Mouse (Mus musculus) heart, embryonic 10.5 days (tissue): ENCODE measurements around the gene Cbx1. TPM values are rescaled to one million over a fixed set of nuclear protein-coding genes. Genes with fewer than 3 reads are reported as not detected.
A peak's percentile ranks its signal among the peaks of the same experiment; 100 is the strongest.
"Not testable (repeated sequence)": the region's sequence is repeated elsewhere in the genome, so short reads cannot be mapped to it uniquely, and the experiment has no call there.

Experiments used
- DNase-seq: peaks from one replicate; pipeline ENCODE4 v3.0.0-alpha.2; 2017; ENCODE audit warnings: low spot score
- H3K27ac ChIP-seq: fragments of 300-500 bp; sonication (generic); 2 replicates; pipeline ENCODE4 v1.5.1; 2016; ENCODE audit warnings: mild to moderate bottlenecking
- H3K27me3 ChIP-seq: fragments of 300-500 bp; sonication (generic); 2 replicates; pipeline ENCODE4 v1.6.1; 2016; ENCODE audit warnings: mild to moderate bottlenecking; ENCODE audit not compliant: poor library complexity, insufficient read depth, severe bottlenecking
- H3K36me3 ChIP-seq: fragments of 300-500 bp; sonication (generic); 2 replicates; pipeline ENCODE4 v1.6.1; 2016; ENCODE audit warnings: mild to moderate bottlenecking, moderate library complexity
- H3K4me1 ChIP-seq: fragments of 300-500 bp; sonication (generic); 2 replicates; pipeline ENCODE4 v1.6.1; 2016; ENCODE audit warnings: mild to moderate bottlenecking
- H3K4me3 ChIP-seq: fragments of 300-500 bp; sonication (generic); 2 replicates; pipeline ENCODE4 v1.5.1; 2016; ENCODE audit warnings: mild to moderate bottlenecking, moderate library complexity
- H3K9me3 ChIP-seq: fragments of 300-500 bp; sonication (generic); 2 replicates; pipeline ENCODE4 v1.6.1; 2016; ENCODE audit warnings: mild to moderate bottlenecking, moderate library complexity
- WGBS: fragments of 180-500 bp; shearing (Covaris S2); methylation state at CpG from one replicate; pipeline ENCODE4 v1.1.7; 2016; 5-methylcytosine and 5-hydroxymethylcytosine counted together
- polyA plus RNA-seq: library from polyadenylated mRNA; unstranded; fragments of >200 nt; fragmentation: Nextera tagmentation; extraction: Ambion mirVana; gene quantifications from 2 replicates; pipeline ENCODE4 v1.2.1, GENCODE M21; 2016

The Cbx1 gene
- polyA plus RNA-seq, 1 experiment from 2014 or later = 101 TPM

- DNase-seq = no peak
Measured at GRCm38 (mm10) chr11:96832973-96833372, 44.0 kb downstream of the Cbx1 start.

GRCm38 (mm10) chr11:96834127-96834526 is 45.2 kb downstream of the Cbx1 start:
- 89% methylated on average over 1 of the region's 1 CpGs for WGBS
- DNase-seq = no peak
- H3K4me1 ChIP-seq = peaks cover 8% of the 10 kb centered on the region; the same call in 1 of the 2 replicates

More at GRCm38 (mm10) chr11:96832973-96833372, 44.0 kb downstream of the Cbx1 start:
- Histone ChIP-seq H3K27me3 (no peaks in the 10 kb centered on the region; the same call in 1 of the 2 replicates), H3K4me3 (no peak overlapping the region), H3K9me3 (no peaks in the 10 kb centered on the region), H3K36me3 (peaks cover 1% of the 10 kb centered on the region; the same call in 1 of the 2 replicates), H3K4me1 (peaks cover 16% of the 10 kb centered on the region), H3K27ac (no peak overlapping the region)
- 58% methylated on average over 2 of the region's 2 CpGs for whole genome bisulfite sequencing

GRCm38 (mm10) chr11:96837298-96837697 is 48.4 kb downstream of the Cbx1 start:
- H3K27me3 ChIP-seq = no peaks in the 10 kb centered on the region; the same call in 1 of the 2 replicates
- DNase-seq = no peak
- no peaks in the 10 kb centered on the region for H3K36me3 ChIP-seq
- no peak overlapping the region for H3K4me3 ChIP-seq
- H3K9me3 ChIP-seq = no peaks in the 10 kb centered on the region
- peaks cover 6% of the 10 kb centered on the region; the same call in 1 of the 2 replicates for H3K4me1 ChIP-seq
- H3K27ac ChIP-seq = no peak overlapping the region
- WGBS = 32% methylated on average over 9 of the region's 9 CpGs

More at GRCm38 (mm10) chr11:96834127-96834526, 45.2 kb downstream of the Cbx1 start:
- no peak overlapping the region for H3K27ac ChIP-seq
- H3K27me3 ChIP-seq = no peaks in the 10 kb centered on the region; the same call in 1 of the 2 replicates
- H3K9me3 ChIP-seq = no peaks in the 10 kb centered on the region
- no peak overlapping the region for H3K4me3 ChIP-seq
- H3K36me3 ChIP-seq = no peaks in the 10 kb centered on the region

DNA sequence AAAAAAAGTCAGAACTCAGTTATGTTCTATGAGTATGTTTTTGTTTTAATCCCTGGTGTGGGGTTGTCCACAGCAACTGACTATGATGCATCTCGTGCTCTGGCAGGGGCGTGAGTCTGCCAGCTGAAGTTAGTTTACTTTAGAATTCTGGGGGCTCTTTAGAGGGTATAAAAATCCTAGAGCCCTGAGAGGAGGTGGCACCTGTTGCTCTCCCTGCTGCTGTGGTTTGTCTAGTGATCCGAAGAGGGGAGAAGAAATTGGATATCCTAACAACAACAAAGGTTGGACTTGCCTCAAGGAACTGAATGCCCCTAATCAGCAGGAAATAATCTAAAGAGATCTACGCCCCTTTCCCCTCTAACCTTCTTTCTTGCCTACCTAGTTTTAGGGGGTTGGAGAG is 49.4 kb downstream of the Cbx1 start:
- Histone ChIP-seq H3K4me3 (no peak overlapping the region), H3K4me1 (peaks cover 6% of the 10 kb centered on the region; the same call in 1 of the 2 replicates), H3K27ac (no peak overlapping the region), H3K36me3 (no peaks in the 10 kb centered on the region), H3K9me3 (no peaks in the 10 kb centered on the region), H3K27me3 (no peaks in the 10 kb centered on the region; the same call in 1 of the 2 replicates)
- WGBS = 64% methylated on average over 4 of the region's 4 CpGs
- DNase-seq = no peak

DNA sequence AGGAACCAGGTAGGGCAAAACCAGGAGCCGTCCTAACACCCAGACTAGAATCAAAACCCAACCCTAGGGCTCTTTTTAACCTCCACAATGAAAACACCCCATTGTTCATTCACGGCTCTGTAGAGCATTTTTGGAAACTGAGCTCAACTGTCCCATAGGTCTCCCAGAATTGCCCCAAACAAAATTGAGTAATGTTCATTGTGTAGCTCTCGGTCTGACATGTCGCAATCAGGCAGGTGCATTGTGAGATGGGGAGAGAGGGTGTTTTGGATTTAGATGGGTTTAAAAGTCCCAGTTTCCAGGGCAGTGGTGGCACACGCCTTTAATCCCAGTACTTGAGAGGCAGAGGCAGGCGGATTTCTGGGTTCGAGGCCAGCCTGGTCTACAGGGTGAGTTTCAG is 50.5 kb downstream of the Cbx1 start:
- DNase-seq = no peak
- no peaks in the 10 kb centered on the region for H3K9me3 ChIP-seq
- 79% methylated on average over 7 of the region's 7 CpGs for WGBS
- no peaks in the 10 kb centered on the region for H3K36me3 ChIP-seq
- H3K4me1 ChIP-seq = peaks cover 6% of the 10 kb centered on the region; the same call in 1 of the 2 replicates
- H3K27ac ChIP-seq = no peak overlapping the region
- no peak overlapping the region for H3K4me3 ChIP-seq
- H3K27me3 ChIP-seq = no peaks in the 10 kb centered on the region; the same call in 1 of the 2 replicates

- no peak for DNase-seq
- H3K27ac ChIP-seq = no peak overlapping the region
- no peaks in the 10 kb centered on the region for H3K36me3 ChIP-seq
- H3K4me3 ChIP-seq = no peak overlapping the region
- no peaks in the 10 kb centered on the region; the same call in 1 of the 2 replicates for H3K27me3 ChIP-seq
- no peaks in the 10 kb centered on the region for H3K9me3 ChIP-seq
- H3K4me1 ChIP-seq = peaks cover 6% of the 10 kb centered on the region; the same call in 1 of the 2 replicates
- WGBS = 81% methylated on average over 3 of the region's 3 CpGs
Measured at GRCm38 (mm10) chr11:96839877-96840276, 51.0 kb downstream of the Cbx1 start.

DNA sequence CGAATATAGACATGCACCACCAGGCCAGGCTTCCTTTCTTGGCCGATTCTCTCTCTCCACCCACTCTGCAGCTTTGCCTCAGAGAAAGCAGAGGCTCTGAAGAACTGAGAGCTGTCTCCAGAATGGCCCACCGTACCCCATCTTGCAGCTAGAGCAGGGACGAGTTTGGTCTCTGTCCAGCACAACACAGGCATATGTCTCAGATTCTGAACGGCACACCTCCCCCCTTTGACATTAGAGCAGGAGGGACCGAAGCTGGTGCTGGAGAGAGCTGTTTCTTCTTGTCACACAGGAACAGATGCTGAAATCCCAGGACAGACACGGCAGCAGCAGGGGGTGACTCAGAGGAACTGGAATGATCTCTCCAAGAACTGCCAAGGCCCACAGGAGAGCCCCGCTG is 51.4 kb downstream of the Cbx1 start:
- 32% methylated on average over 8 of the region's 8 CpGs for WGBS
- H3K27ac ChIP-seq = no peak overlapping the region
- peaks cover 6% of the 10 kb centered on the region; the same call in 1 of the 2 replicates for H3K4me1 ChIP-seq
- no peaks in the 10 kb centered on the region; the same call in 1 of the 2 replicates for H3K27me3 ChIP-seq
- no peaks in the 10 kb centered on the region for H3K9me3 ChIP-seq
- no peaks in the 10 kb centered on the region for H3K36me3 ChIP-seq
- DNase-seq = no peak
- H3K4me3 ChIP-seq = no peak overlapping the region

DNA sequence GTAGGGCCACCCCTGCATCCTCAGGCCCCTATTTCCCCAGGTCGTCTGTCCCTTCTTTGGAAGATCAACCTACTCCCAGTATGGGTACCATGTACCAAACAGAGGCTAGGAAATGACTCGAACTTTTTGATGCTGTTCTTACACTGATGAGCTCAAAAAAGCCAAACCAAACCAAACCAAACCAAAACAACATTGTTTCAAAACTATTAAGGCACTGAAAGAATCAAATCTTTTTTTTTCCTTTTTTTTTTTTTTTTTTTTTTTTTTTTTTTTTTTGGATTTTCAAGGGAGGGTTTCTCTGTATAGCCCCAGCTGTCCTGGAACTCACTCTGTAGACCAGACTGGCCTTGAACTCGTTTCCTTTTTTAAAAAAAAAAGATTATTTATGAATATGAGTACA is 54.7 kb downstream of the Cbx1 start:
- H3K4me1 ChIP-seq = peaks cover 6% of the 10 kb centered on the region; the same call in 1 of the 2 replicates
- no peaks in the 10 kb centered on the region for H3K36me3 ChIP-seq
- no peak overlapping the region for H3K4me3 ChIP-seq
- no peaks in the 10 kb centered on the region for H3K9me3 ChIP-seq
- 60% methylated on average over 3 of the region's 3 CpGs for WGBS
- no peak overlapping the region for H3K27ac ChIP-seq
- no peak for DNase-seq
- H3K27me3 ChIP-seq = no peaks in the 10 kb centered on the region; the same call in 1 of the 2 replicates

GRCm38 (mm10) chr11:96847240-96847639 is 58.3 kb downstream of the Cbx1 start:
- no peak for DNase-seq
- H3K27ac ChIP-seq = peak overlapping the region; percentile 0; the same call in 1 of the 2 replicates

GRCm38 (mm10) chr11:96848694-96849093 is 59.8 kb downstream of the Cbx1 start:
- Histone ChIP-seq H3K27me3 (no peaks in the 10 kb centered on the region), H3K4me1 (peaks cover 9% of the 10 kb centered on the region), H3K4me3 (no peak overlapping the region), H3K9me3 (no peaks in the 10 kb centered on the region), H3K27ac (no peak overlapping the region), H3K36me3 (peaks cover 9% of the 10 kb centered on the region)
- no peak for DNase-seq
- WGBS = 74% methylated on average over 9 of the region's 9 CpGs

More at GRCm38 (mm10) chr11:96847240-96847639, 58.3 kb downstream of the Cbx1 start:
- 50% methylated on average over 3 of the region's 3 CpGs for WGBS
- Histone ChIP-seq H3K9me3 (no peaks in the 10 kb centered on the region), H3K36me3 (no peaks in the 10 kb centered on the region), H3K4me1 (peaks cover 9% of the 10 kb centered on the region), H3K27me3 (no peaks in the 10 kb centered on the region), H3K4me3 (no peak overlapping the region)

- DNase-seq, H3K4me1 ChIP-seq, H3K36me3 ChIP-seq, H3K9me3 ChIP-seq, H3K27me3 ChIP-seq: not testable (repeated sequence)
- Histone ChIP-seq H3K4me3 (peak overlapping the region; percentile 87), H3K27ac (peak overlapping the region; percentile 91)
- 68% methylated on average over 5 of the region's 5 CpGs for WGBS
Measured at GRCm38 (mm10) chr11:96849145-96849544, 60.2 kb downstream of the Cbx1 start.

- peak within 1 kb of the TSS; percentile 87 for H3K4me3 ChIP-seq
- peaks cover 10% of the 10 kb centered on the region for H3K36me3 ChIP-seq
- DNase-seq = no peak
- H3K9me3 ChIP-seq = no peaks in the 10 kb centered on the region
- H3K4me1 ChIP-seq = peaks cover 9% of the 10 kb centered on the region
- peak within 1 kb of the TSS; percentile 91 for H3K27ac ChIP-seq
- WGBS = under 1% methylated on average over 57 of the region's 60 CpGs
- H3K27me3 ChIP-seq = no peaks in the 10 kb centered on the region
Measured at GRCm38 (mm10) chr11:96849681-96850467, 60.9 kb downstream of the Cbx1 start, which contains the start of gene Copz2. TSS of gene Copz2 (plus strand) at chr11:96849870.

- H3K27me3 ChIP-seq = 0 out of 2 replicates have a peak, but pooled peaks cover 3% of the 10 kb centered on the region
- WGBS = 71% methylated on average over 5 of the region's 5 CpGs
Measured at GRCm38 (mm10) chr11:96857446-96857845, 68.5 kb downstream of the Cbx1 start.

More at GRCm38 (mm10) chr11:96857446-96857845, 68.5 kb downstream of the Cbx1 start:
- DNase-seq = no peak
- Histone ChIP-seq H3K36me3 (peaks cover 13% of the 10 kb centered on the region), H3K4me3 (no peak overlapping the region), H3K4me1 (peaks cover 17% of the 10 kb centered on the region), H3K27ac (no peak overlapping the region), H3K9me3 (no peaks in the 10 kb centered on the region)
